Mouse (Mus musculus) neural tube, postnatal 0 days (tissue): Measurements from ENCODE around the gene Stam2. TPM values are rescaled to one million over a fixed set of nuclear protein-coding genes. Genes with fewer than 3 reads are reported as not detected.

ENCODE experiments used
- polyA plus RNA-seq: library from polyadenylated mRNA; unstranded; fragments of >200 nt; fragmentation: Nextera tagmentation; extraction: Ambion mirVana; gene quantifications from 2 replicates; pipeline ENCODE4 v1.2.1, GENCODE M21; 2015

The Stam2 gene
- polyA plus RNA-seq = 24.5 and 26.5 TPM in 2 replicates

GRCm38 (mm10) chr2:52742256-52743158 is at the start of gene Stam2:
Gene Stam2, minus strand, starts transcription at chr2:52742281.

GRCm38 (mm10) chr2:52676023-52676912 is 65.8 kb downstream of the Stam2 start, which contains the start of gene Cacnb4:
Gene Cacnb4, minus strand, starts transcription at chr2:52676831.

Other genes with a start within 250 kb of the Stam2 start
- gene Cacnb4, start 65.5 kb downstream of the Stam2 start, polyA plus RNA-seq = 15.1 and 16.6 TPM in 2 replicates
- 11.6 and 12.9 TPM in 2 replicates for gene Fmnl2, start 115.6 kb upstream of the Stam2 start, polyA plus RNA-seq